Mouse (Mus musculus): ENCODE data around the gene Il17d.

DNA sequence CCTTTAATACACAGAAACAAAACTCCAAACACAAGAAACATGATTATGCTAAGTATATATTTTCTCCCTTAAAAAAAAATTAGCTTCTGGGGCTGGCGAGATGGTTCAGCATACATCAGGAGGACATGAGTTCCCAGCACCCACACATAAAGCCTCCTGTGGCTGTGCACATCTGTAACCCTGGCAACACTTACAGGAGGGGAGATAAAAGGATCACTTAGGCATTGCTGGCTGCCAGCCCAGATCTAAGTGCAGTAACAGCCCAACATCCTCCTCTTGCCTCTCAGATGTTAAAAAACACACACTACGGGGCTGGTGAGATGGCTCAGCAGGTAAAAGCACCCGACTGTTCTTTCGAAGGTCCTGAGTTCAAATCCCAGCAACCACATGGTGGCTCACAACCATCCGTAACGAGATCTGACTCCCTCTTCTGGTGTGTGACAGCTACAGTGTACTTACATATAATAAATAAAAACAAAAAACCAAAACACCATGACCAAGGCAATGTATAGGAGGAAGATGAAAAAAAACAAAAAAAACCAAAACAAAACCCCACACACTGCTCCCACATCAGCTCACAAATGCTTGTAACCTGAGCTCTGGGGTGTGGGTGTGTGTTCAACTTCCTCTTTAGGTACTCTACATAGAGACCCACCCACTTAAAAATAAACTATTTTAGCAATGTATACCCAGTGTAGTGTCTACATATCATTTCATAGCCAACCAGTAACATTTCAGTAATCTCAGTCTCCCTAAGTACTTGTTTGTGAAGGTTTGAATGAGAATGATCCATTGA, 50.4 kb downstream of the Il17d start:
- TF ChIP-seq CTCF (conservative IDR thresholded peaks at IDR 0.05; ENCODE audit: insufficient read depth, insufficient read length, low read depth, low read length) = no peak
- TF ChIP-seq POLR2A (IDR thresholded peaks at IDR 0.05; ENCODE audit: low read depth, low read length) = no peak

Data from kidney, adult 2 months (tissue).